In the genomic region with DNA sequence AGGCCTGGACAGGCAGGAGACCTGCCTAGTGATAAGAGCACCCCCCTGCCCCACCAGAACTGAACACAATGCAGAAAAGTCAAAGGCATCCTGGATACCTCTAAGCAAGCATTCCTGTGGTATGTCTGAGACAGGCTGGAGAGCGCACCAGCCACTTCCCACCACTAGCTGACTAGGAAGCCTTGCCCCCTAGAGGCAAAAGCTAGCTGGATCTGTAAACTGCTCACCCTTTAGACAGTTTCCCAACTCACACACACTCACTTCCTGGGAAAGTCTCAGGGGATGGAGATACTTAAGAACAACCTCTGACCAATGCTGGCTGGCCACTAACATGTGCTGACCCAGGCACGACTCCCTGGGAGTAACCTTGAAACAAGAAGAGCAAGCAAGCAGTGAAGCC, we compare ENCODE assay signal across 12 mouse cellular contexts. TPM values are rescaled to one million over a fixed set of nuclear protein-coding genes. Genes with fewer than 3 reads are reported as not detected.
DNase-seq lines count a peak whose midpoint lies in the region; ATAC-seq and TF ChIP-seq lines count a peak whose summit lies in the region.
"Had no signal": no experiment of that assay in that cellular context is flagged by ENCODE, and none has a peak within 500 bp of the region (broad histone marks: within the 10 kb centered on the region; RNA-seq: fewer than 3 reads in every experiment).

No protein-coding gene starts in this region.

- H3ac ChIP-seq in C2C12 (ENCODE audit: control insufficient read depth, insufficient read length, low read depth) = no peak overlapping the region

- H3K4me2 ChIP-seq in embryonic facial prominence, embryonic 11.5 days (ENCODE audit: low read depth, low read length) = no peak overlapping the region
- H3K4me2 ChIP-seq: embryonic facial prominence, embryonic 15.5 days; lung, embryonic 15.5 days had no signal

- no peak overlapping the region for H3K4me3 ChIP-seq in embryonic facial prominence, embryonic 11.5 days (ENCODE audit: low read depth, low read length)
- H3K4me3 ChIP-seq in embryonic facial prominence, embryonic 10.5 days = no peak overlapping the region
- H3K4me3 ChIP-seq in layer of hippocampus, adult 2 months = no peak overlapping the region
- no peak overlapping the region for H3K4me3 ChIP-seq in C2C12 (ENCODE audit: insufficient read depth, poor library complexity, severe bottlenecking)
- H3K4me3 ChIP-seq: embryonic facial prominence, embryonic 15.5 days; lung, embryonic 15.5 days had no signal

- TF ChIP-seq CTCF in layer of hippocampus, adult 2 months (conservative IDR thresholded peaks at IDR 0.05) = peak; percentile 66
- TF ChIP-seq CTCF in C2C12 (IDR thresholded peaks at IDR 0.05; ENCODE audit: control insufficient read depth, insufficient read depth, insufficient read length) = no peak
- peak; percentile 20; the same call in 1 of the 2 replicates for TF ChIP-seq CTCF in brain, embryonic 14.5 days (IDR thresholded peaks at IDR 0.05; ENCODE audit: borderline replicate concordance, extremely low read depth, insufficient read depth, insufficient read length)

- H3K79me3 ChIP-seq in C2C12 (ENCODE audit: low read depth) = no peaks in the 10 kb centered on the region

- DNase-seq in embryonic facial prominence, embryonic 11.5 days (ENCODE audit: low spot score) = peak; percentile 25
- no peak for DNase-seq in embryonic facial prominence, embryonic 10.5 days (ENCODE audit: low spot score)
- DNase-seq in layer of hippocampus, adult 2 months (ENCODE audit: low spot score in 2 of 2) = no peak
- DNase-seq in layer of hippocampus, adult 9-11 months = no peak
- DNase-seq in brain, embryonic 14.5 days (ENCODE audit: low read depth) = no peak
- DNase-seq in ovary, adult 18-20 months (ENCODE audit: low spot score) = no peak
- DNase-seq: gastrocnemius, postnatal 36 days; right cerebral cortex, postnatal 25 days had no signal

- peaks cover 5% of the 10 kb centered on the region for H3K36me3 ChIP-seq in embryonic facial prominence, embryonic 11.5 days (replicated peaks; ENCODE audit: control insufficient read depth, insufficient read depth, low read depth, low read length)
- H3K36me3 ChIP-seq in embryonic facial prominence, embryonic 10.5 days (replicated peaks) = peaks cover 92% of the 10 kb centered on the region
- H3K36me3 ChIP-seq in C2C12 (ENCODE audit: control insufficient read depth, insufficient read depth) = peaks cover 28% of the 10 kb centered on the region

- H3K27ac ChIP-seq in embryonic facial prominence, embryonic 11.5 days (replicated peaks; ENCODE audit: low read depth, low read length) = no peak overlapping the region
- H3K27ac ChIP-seq in embryonic facial prominence, embryonic 10.5 days (replicated peaks) = no peak overlapping the region; the same call in 1 of the 2 replicates
- H3K27ac ChIP-seq in layer of hippocampus, adult 2 months = no peak overlapping the region
- H3K27ac ChIP-seq: embryonic facial prominence, embryonic 15.5 days; lung, embryonic 15.5 days had no signal

- ATAC-seq in embryonic facial prominence, embryonic 11.5 days (replicated peaks; ENCODE audit: insufficient number of reproducible peaks, low FRiP score, low TSS enrichment, low read depth) = no peak
- ATAC-seq in monocyte, adult 5-6 weeks (replicated peaks; ENCODE audit: insufficient number of reproducible peaks, low FRiP score, low TSS enrichment, poor library complexity, severe bottlenecking) = no peak

- H3K9ac ChIP-seq in embryonic facial prominence, embryonic 11.5 days (replicated peaks; ENCODE audit: low read length) = no peak overlapping the region
- H3K9ac ChIP-seq: embryonic facial prominence, embryonic 15.5 days; lung, embryonic 15.5 days had no signal

- peaks cover 5% of the 10 kb centered on the region for H3K79me2 ChIP-seq in C2C12 (ENCODE audit: control insufficient read depth, insufficient read depth)

- no peaks in the 10 kb centered on the region for H3K27me3 ChIP-seq in embryonic facial prominence, embryonic 11.5 days (ENCODE audit: control insufficient read depth, insufficient read depth, low read length)
- H3K27me3 ChIP-seq in embryonic facial prominence, embryonic 10.5 days (replicated peaks; ENCODE audit: low read depth, poor library complexity, severe bottlenecking) = no peaks in the 10 kb centered on the region
- no peaks in the 10 kb centered on the region for H3K27me3 ChIP-seq in C2C12 (ENCODE audit: control insufficient read depth, insufficient read depth, insufficient read length)
- H3K27me3 ChIP-seq: embryonic facial prominence, embryonic 15.5 days; lung, embryonic 15.5 days had no signal

- no peaks in the 10 kb centered on the region for H3K4me1 ChIP-seq in embryonic facial prominence, embryonic 11.5 days (ENCODE audit: control insufficient read depth, insufficient read depth, low read length)
- peaks cover 16% of the 10 kb centered on the region for H3K4me1 ChIP-seq in embryonic facial prominence, embryonic 10.5 days

- H3K9me3 ChIP-seq in embryonic facial prominence, embryonic 11.5 days (replicated peaks; ENCODE audit: control insufficient read depth, low read length) = no peaks in the 10 kb centered on the region
- H3K9me3 ChIP-seq in embryonic facial prominence, embryonic 10.5 days = no peaks in the 10 kb centered on the region
- H3K9me3 ChIP-seq: embryonic facial prominence, embryonic 15.5 days; lung, embryonic 15.5 days had no signal

- WGBS in embryonic facial prominence, embryonic 11.5 days = 73% methylated on average over 2 of the region's 2 CpGs
- WGBS in embryonic facial prominence, embryonic 10.5 days = 79% methylated on average over 2 of the region's 2 CpGs

- TF ChIP-seq POLR2A in brain, embryonic 14.5 days (IDR thresholded peaks at IDR 0.05; ENCODE audit: borderline replicate concordance, extremely low read depth, insufficient read depth, insufficient read length, poor library complexity, severe bottlenecking) = no peak

TF ChIP-seq in C2C12, 6 proteins besides CTCF, POLR2A, EP300 and RAD21:
- peak; percentile 31 for TF ChIP-seq CEBPB (IDR thresholded peaks at IDR 0.05; ENCODE audit: low read depth)
- TF ChIP-seq MAX (IDR thresholded peaks at IDR 0.05) = peak; percentile 13
- no peak for TF ChIP-seq USF1 (IDR thresholded peaks at IDR 0.05; ENCODE audit: low read depth)

RNA-seq across cellular contexts. Expression of gene Sh3glb2, which starts 8.0 kb away (rescaled TPM):
- polyA plus RNA-seq in embryonic facial prominence, embryonic 11.5 days (2014; fragmentation: Nextera tagmentation; extraction: Ambion mirVana) = 41.6 and 50.0 TPM in 2 replicates
- 84.8 and 85.6 TPM in 2 replicates for polyA plus RNA-seq in embryonic facial prominence, embryonic 10.5 days (2016; fragmentation: Nextera tagmentation; extraction: Ambion mirVana)
- 100 to 1,000 TPM; 287 to 288 TPM for total RNA-seq in layer of hippocampus, adult 2 months (2021)
- polyA plus RNA-seq in C2C12 (2012; fragmentation: generic; extraction: Trizol) = 60.0 TPM
- 304 and 410 TPM in 2 replicates for polyA plus RNA-seq in brain, embryonic 14.5 days (2012; rRNA removed)
- 34.7 to 65.9 TPM (median 40.3 TPM) in 3 replicates for total RNA-seq in monocyte, adult 5-6 weeks (2017)

RNA-seq across cellular contexts. Expression of gene Miga2, which starts 12.9 kb away (rescaled TPM):
- polyA plus RNA-seq in embryonic facial prominence, embryonic 11.5 days (2014; fragmentation: Nextera tagmentation; extraction: Ambion mirVana) = 15.6 and 18.0 TPM in 2 replicates
- 29.3 and 30.8 TPM in 2 replicates for polyA plus RNA-seq in embryonic facial prominence, embryonic 10.5 days (2016; fragmentation: Nextera tagmentation; extraction: Ambion mirVana)
- total RNA-seq in layer of hippocampus, adult 2 months (2021) = 100 to 1,000 TPM; 112 to 120 TPM
- 29.4 TPM for polyA plus RNA-seq in C2C12 (2012; fragmentation: generic; extraction: Trizol)
- polyA plus RNA-seq in brain, embryonic 14.5 days (2012; rRNA removed) = 40.4 and 43.8 TPM in 2 replicates
- total RNA-seq in monocyte, adult 5-6 weeks (2017) = 6.9 to 14.1 TPM in 2 of 3 replicates, not detected in the other

RNA-seq across cellular contexts. Expression of gene Dolpp1, which starts 40.9 kb away (rescaled TPM):
- polyA plus RNA-seq in embryonic facial prominence, embryonic 11.5 days (2014; fragmentation: Nextera tagmentation; extraction: Ambion mirVana) = 29.1 and 33.4 TPM in 2 replicates
- 46.2 and 47.9 TPM in 2 replicates for polyA plus RNA-seq in embryonic facial prominence, embryonic 10.5 days (2016; fragmentation: Nextera tagmentation; extraction: Ambion mirVana)
- total RNA-seq in layer of hippocampus, adult 2 months (2021) = 10 to 100 TPM; 22.8 to 24.0 TPM
- 19.4 TPM for polyA plus RNA-seq in C2C12 (2012; fragmentation: generic; extraction: Trizol)
- 73.2 and 114 TPM in 2 replicates for polyA plus RNA-seq in brain, embryonic 14.5 days (2012; rRNA removed)
- 11.3 to 25.4 TPM (median 19.3 TPM) in 3 replicates for total RNA-seq in monocyte, adult 5-6 weeks (2017)
